Comparison of ENCODE assay signal across 24 mouse cellular contexts in genomic region chr2:93887273-93887672, GRCm38 (mm10). TPM values are rescaled to one million over a fixed set of nuclear protein-coding genes. Genes with fewer than 3 reads are reported as not detected.
DNase-seq lines count a peak whose midpoint lies in the region; ATAC-seq and TF ChIP-seq lines count a peak whose summit lies in the region.
"Had no signal": no experiment of that assay in that cellular context is flagged by ENCODE, and none has a peak within 500 bp of the region (broad histone marks: within the 10 kb centered on the region; RNA-seq: fewer than 3 reads in every experiment).

No protein-coding gene starts in this region.

- no peak overlapping the region for H3K4me3 ChIP-seq in kidney, embryonic 14.5 days (ENCODE audit: low read length)
- H3K4me3 ChIP-seq in lung, postnatal 0 days (ENCODE audit: low read depth, low read length), result no peak overlapping the region
- H3K4me3 ChIP-seq in stomach, embryonic 14.5 days (ENCODE audit: low read depth, low read length), result no peak overlapping the region
- no peak overlapping the region for H3K4me3 ChIP-seq in forebrain, embryonic 16.5 days (replicated peaks; ENCODE audit: low read length)
- H3K4me3 ChIP-seq: embryonic facial prominence, embryonic 12.5 days; erythroblast, embryonic 14.5 days; heart, embryonic 10.5 days; hindbrain, embryonic 13.5 days; intestine, embryonic 15.5 days; lung, embryonic 15.5 days; midbrain, embryonic 12.5 days had no signal

- H3K9ac ChIP-seq in kidney, embryonic 14.5 days (ENCODE audit: low read depth, low read length), result no peak overlapping the region
- no peak overlapping the region for H3K9ac ChIP-seq in lung, postnatal 0 days (replicated peaks; ENCODE audit: low read depth)
- no peak overlapping the region for H3K9ac ChIP-seq in stomach, embryonic 14.5 days (replicated peaks; ENCODE audit: low read depth, low read length)
- H3K9ac ChIP-seq in forebrain, embryonic 16.5 days (replicated peaks; ENCODE audit: low read depth, low read length), result no peak overlapping the region
- H3K9ac ChIP-seq: embryonic facial prominence, embryonic 12.5 days; hindbrain, embryonic 13.5 days; intestine, embryonic 15.5 days; lung, embryonic 15.5 days; midbrain, embryonic 12.5 days had no signal

- no peaks in the 10 kb centered on the region for H3K9me3 ChIP-seq in kidney, embryonic 14.5 days (ENCODE audit: control insufficient read depth, low read length)
- no peaks in the 10 kb centered on the region for H3K9me3 ChIP-seq in lung, postnatal 0 days (ENCODE audit: low read length)
- no peaks in the 10 kb centered on the region for H3K9me3 ChIP-seq in stomach, embryonic 14.5 days (ENCODE audit: control insufficient read depth, low read depth, low read length)
- H3K9me3 ChIP-seq in forebrain, embryonic 16.5 days (ENCODE audit: control insufficient read depth, low read length), result no peaks in the 10 kb centered on the region
- H3K9me3 ChIP-seq: embryonic facial prominence, embryonic 12.5 days; heart, embryonic 10.5 days; hindbrain, embryonic 13.5 days; intestine, embryonic 15.5 days; lung, embryonic 15.5 days; midbrain, embryonic 12.5 days had no signal

- WGBS in kidney, embryonic 14.5 days, result 43% methylated on average over 11 of the region's 11 CpGs
- WGBS in lung, postnatal 0 days, result 31% methylated on average over 11 of the region's 11 CpGs
- WGBS in stomach, embryonic 14.5 days, result 45% methylated on average over 11 of the region's 11 CpGs
- WGBS in forebrain, embryonic 16.5 days, result 86% methylated on average over 11 of the region's 11 CpGs

- no peaks in the 10 kb centered on the region for H3K27me3 ChIP-seq in kidney, embryonic 14.5 days (ENCODE audit: control insufficient read depth, insufficient read depth, low read length)
- H3K27me3 ChIP-seq in lung, postnatal 0 days (replicated peaks; ENCODE audit: insufficient read depth, low read length), result no peaks in the 10 kb centered on the region
- H3K27me3 ChIP-seq in stomach, embryonic 14.5 days (ENCODE audit: control insufficient read depth, insufficient read depth, low read length), result no peaks in the 10 kb centered on the region
- H3K27me3 ChIP-seq in forebrain, embryonic 16.5 days (replicated peaks; ENCODE audit: control insufficient read depth, insufficient read depth, low read length), result no peaks in the 10 kb centered on the region
- H3K27me3 ChIP-seq: embryonic facial prominence, embryonic 12.5 days; hindbrain, embryonic 13.5 days; intestine, embryonic 15.5 days; lung, embryonic 15.5 days; midbrain, embryonic 12.5 days had no signal

- no peak for ATAC-seq in kidney, embryonic 14.5 days (ENCODE audit: low FRiP score, low TSS enrichment)
- ATAC-seq in hematopoietic stem cell, adult 5-6 weeks (replicated peaks in 1 of 2; ENCODE audit: insufficient read depth in 1 of 2, low FRiP score in 2 of 2, low TSS enrichment in 1 of 2, low read depth in 1 of 2, poor library complexity in 2 of 2, severe bottlenecking in 2 of 2), result peak; percentile 24 to 50; a peak in 2 of 4 replicates
- ATAC-seq in lung, postnatal 0 days, result no peak
- no peak for ATAC-seq in stomach, embryonic 14.5 days (ENCODE audit: insufficient number of reproducible peaks, insufficient read depth, low FRiP score, low read depth)
- ATAC-seq in forebrain, embryonic 16.5 days, result no peak
- ATAC-seq: forebrain, embryonic 14.5 days; intestine, embryonic 15.5 days had no signal

- H3K4me1 ChIP-seq in kidney, embryonic 14.5 days (ENCODE audit: control insufficient read depth, insufficient read depth, low read length), result 0 out of 2 replicates have a peak, but pooled peaks cover 9% of the 10 kb centered on the region
- H3K4me1 ChIP-seq in lung, postnatal 0 days (ENCODE audit: insufficient read depth, low read depth, low read length), result peaks cover 3% of the 10 kb centered on the region; the same call in 1 of the 2 replicates
- peaks cover 24% of the 10 kb centered on the region; the same call in 1 of the 2 replicates for H3K4me1 ChIP-seq in stomach, embryonic 14.5 days (ENCODE audit: control insufficient read depth, insufficient read depth, low read length)
- peaks cover 21% of the 10 kb centered on the region for H3K4me1 ChIP-seq in forebrain, embryonic 16.5 days (replicated peaks; ENCODE audit: control insufficient read depth, insufficient read depth, low read length)

- H3K27ac ChIP-seq in kidney, embryonic 14.5 days (ENCODE audit: low read depth, low read length), result no peak overlapping the region
- no peak overlapping the region for H3K27ac ChIP-seq in lung, postnatal 0 days (ENCODE audit: low read length)
- H3K27ac ChIP-seq in stomach, embryonic 14.5 days (ENCODE audit: low read length), result peak overlapping the region; percentile 89; the same call in 1 of the 2 replicates
- H3K27ac ChIP-seq in forebrain, embryonic 16.5 days (ENCODE audit: low read length), result no peak overlapping the region
- H3K27ac ChIP-seq: embryonic facial prominence, embryonic 12.5 days; hindbrain, embryonic 13.5 days; midbrain, embryonic 12.5 days had no signal

- TF ChIP-seq EP300 in lung, postnatal 0 days (IDR thresholded peaks at IDR 0.05), result no peak; the same call in 1 of the 2 replicates

- no peak for TF ChIP-seq CTCF in lung, postnatal 0 days (IDR thresholded peaks at IDR 0.05)

- no peak overlapping the region for H3K4me2 ChIP-seq in kidney, embryonic 14.5 days (replicated peaks; ENCODE audit: low read depth, low read length)
- no peak overlapping the region for H3K4me2 ChIP-seq in lung, postnatal 0 days (replicated peaks; ENCODE audit: low read depth, low read length)
- no peak overlapping the region for H3K4me2 ChIP-seq in stomach, embryonic 14.5 days (replicated peaks; ENCODE audit: low read depth, low read length)
- H3K4me2 ChIP-seq in forebrain, embryonic 16.5 days (ENCODE audit: low read length), result no peak overlapping the region
- H3K4me2 ChIP-seq: embryonic facial prominence, embryonic 12.5 days; hindbrain, embryonic 13.5 days; intestine, embryonic 15.5 days; liver, embryonic 11.5 days; lung, embryonic 15.5 days; midbrain, embryonic 12.5 days had no signal

- H3K36me3 ChIP-seq in kidney, embryonic 14.5 days (ENCODE audit: control insufficient read depth, insufficient read depth, low read length), result no peaks in the 10 kb centered on the region
- no peaks in the 10 kb centered on the region for H3K36me3 ChIP-seq in lung, postnatal 0 days (ENCODE audit: insufficient read depth, low read length)
- no peaks in the 10 kb centered on the region for H3K36me3 ChIP-seq in stomach, embryonic 14.5 days (ENCODE audit: control insufficient read depth, insufficient read depth, low read length)
- no peaks in the 10 kb centered on the region for H3K36me3 ChIP-seq in forebrain, embryonic 16.5 days (ENCODE audit: control insufficient read depth, insufficient read depth)
- H3K36me3 ChIP-seq: embryonic facial prominence, embryonic 12.5 days; heart, embryonic 10.5 days; hindbrain, embryonic 13.5 days; intestine, embryonic 15.5 days; lung, embryonic 15.5 days; midbrain, embryonic 12.5 days had no signal

- DNase-seq in kidney, postnatal 14 days, result peak; percentile 43
- DNase-seq in lung, postnatal 0 days (ENCODE audit: low spot score), result peak; percentile 52
- DNase-seq in left cerebral cortex, adult 18-20 months (ENCODE audit: low spot score in 2 of 2), result no peak
- DNase-seq in gastrocnemius, adult 18-20 months (ENCODE audit: low spot score), result no peak
- DNase-seq: adrenal gland, adult 8-10 months; cerebellum, adult 8-10 months; gastrocnemius, postnatal 36 days; retina, postnatal 1 day had no signal

RNA-seq across cellular contexts. Expression of gene Accsl, which starts 18.3 kb away (rescaled TPM):
- not detected in 2 replicates for polyA plus RNA-seq in kidney, embryonic 14.5 days (2014; fragmentation: Nextera tagmentation; extraction: Ambion mirVana)
- total RNA-seq in hematopoietic stem cell, adult 5-6 weeks (2017), result not detected in 2 replicates
- not detected in 2 replicates for polyA plus RNA-seq in lung, postnatal 0 days (2015; fragmentation: Nextera tagmentation; extraction: Ambion mirVana)
- 0.51 TPM in 1 of 2 replicates, not detected in the other for polyA plus RNA-seq in stomach, embryonic 14.5 days (2014; fragmentation: Nextera tagmentation; extraction: Ambion mirVana)
- total RNA-seq in left cerebral cortex, adult 18-20 months (2021), result under 1 TPM in 1 of 2 experiments, not detected in 1; 0.21 TPM
- 0.63 and 0.73 TPM in 2 replicates for polyA plus RNA-seq in forebrain, embryonic 16.5 days (2015; fragmentation: Nextera tagmentation; extraction: Ambion mirVana)
- total RNA-seq in gastrocnemius, adult 18-20 months (2021), result not detected
- total RNA-seq: gastrocnemius, postnatal 36 days; monocyte, adult 5-6 weeks had no signal
- polyA plus RNA-seq: embryonic facial prominence, embryonic 12.5 days; erythroblast, embryonic 14.5 days; heart, embryonic 10.5 days; intestine, embryonic 15.5 days; limb, embryonic 11.5 days; liver, embryonic 11.5 days; neural tube, embryonic 11.5 days had no signal

RNA-seq across cellular contexts. Expression of gene Accs, which starts 37.5 kb away (rescaled TPM):
- 7.3 and 10.8 TPM in 2 replicates for polyA plus RNA-seq in kidney, embryonic 14.5 days (2014; fragmentation: Nextera tagmentation; extraction: Ambion mirVana)
- 17.6 and 36.4 TPM in 2 replicates for total RNA-seq in hematopoietic stem cell, adult 5-6 weeks (2017)
- 5.7 and 6.0 TPM in 2 replicates for polyA plus RNA-seq in lung, postnatal 0 days (2015; fragmentation: Nextera tagmentation; extraction: Ambion mirVana)
- 9.4 and 11.3 TPM in 2 replicates for polyA plus RNA-seq in stomach, embryonic 14.5 days (2014; fragmentation: Nextera tagmentation; extraction: Ambion mirVana)
- 1 to 10 TPM; 3.4 to 4.9 TPM for total RNA-seq in left cerebral cortex, adult 18-20 months (2021)
- polyA plus RNA-seq in forebrain, embryonic 16.5 days (2015; fragmentation: Nextera tagmentation; extraction: Ambion mirVana), result 6.4 and 7.2 TPM in 2 replicates
- 1 to 10 TPM; 3.2 to 3.4 TPM for total RNA-seq in gastrocnemius, adult 18-20 months (2021)
- polyA plus RNA-seq: erythroblast, embryonic 14.5 days had no signal

Comparison
In these comparisons a context has a peak if more than half of its experiments do, and no peak if none do; other contexts are left out.
1. DNase-seq: peak in kidney, postnatal 14 days (single experiment) and lung, postnatal 0 days (single experiment); none in left cerebral cortex, adult 18-20 months (0 of 2) and gastrocnemius, adult 18-20 months (single experiment).
2. ATAC-seq: peak in hematopoietic stem cell, adult 5-6 weeks (2 of 2); none in kidney, embryonic 14.5 days (single experiment), lung, postnatal 0 days (single experiment), stomach, embryonic 14.5 days (single experiment) and forebrain, embryonic 16.5 days (single experiment).